Mouse (Mus musculus) heart, adult 2 months (tissue): ENCODE data around the gene Palm2.

Experiments
- CTCF ChIP-seq: fragments of 200-600 bp; IDR thresholded peaks from 2 replicates; pipeline ENCODE4 v1.8.1; 2022; ENCODE audit warnings: antibody characterized with exemption, mild to moderate bottlenecking, moderate library complexity
- POLR2A ChIP-seq: fragments of 200-500 bp; IDR thresholded peaks from 2 replicates; pipeline ENCODE4 v1.6.1; 2011; ENCODE audit warnings: mild to moderate bottlenecking, low read depth, low read length, control low read depth; ENCODE audit not compliant: insufficient read depth

GRCm38 (mm10) chr4:57686736-57687135, 252.7 kb downstream of the Palm2 start:
- TF ChIP-seq POLR2A: no peak
- no peak for TF ChIP-seq CTCF
